ENCODE assay signal across 10 mouse cellular contexts in genomic region chr5:124026568-124026967, GRCm38 (mm10). TPM values are rescaled to one million over a fixed set of nuclear protein-coding genes. Genes with fewer than 3 reads are reported as not detected.
A peak's percentile ranks its signal among the peaks of the same experiment; 100 is the strongest.
DNase-seq lines count a peak whose midpoint lies in the region; ATAC-seq and TF ChIP-seq lines count a peak whose summit lies in the region.
"Had no signal": no experiment of that assay in that cellular context is flagged by ENCODE, and none has a peak within 500 bp of the region (broad histone marks: within the 10 kb centered on the region; RNA-seq: fewer than 3 reads in every experiment).

No protein-coding gene starts in this region.

- peaks cover 10% of the 10 kb centered on the region for H3K36me3 ChIP-seq in heart, adult 2 months (ENCODE audit: control insufficient read depth, insufficient read depth, low read length)
- no peaks in the 10 kb centered on the region for H3K36me3 ChIP-seq in lung, postnatal 0 days (ENCODE audit: insufficient read depth, low read length)
- no peaks in the 10 kb centered on the region for H3K36me3 ChIP-seq in intestine, embryonic 15.5 days
- no peaks in the 10 kb centered on the region; the same call in 1 of the 2 replicates for H3K36me3 ChIP-seq in stomach, embryonic 16.5 days (ENCODE audit: control insufficient read depth, insufficient read depth, low read length)

- TF ChIP-seq EP300 in heart, adult 2 months (IDR thresholded peaks at IDR 0.05; ENCODE audit: insufficient read depth, low read depth, low read length): no peak
- no peak for TF ChIP-seq EP300 in lung, postnatal 0 days (IDR thresholded peaks at IDR 0.05)

- peak overlapping the region; percentile 31 for H3K9ac ChIP-seq in heart, adult 2 months (ENCODE audit: low read depth, low read length)
- H3K9ac ChIP-seq in lung, postnatal 0 days (replicated peaks; ENCODE audit: low read depth): no peak overlapping the region
- H3K9ac ChIP-seq in intestine, embryonic 15.5 days: no peak overlapping the region
- H3K9ac ChIP-seq in stomach, embryonic 16.5 days (ENCODE audit: low read length): peak overlapping the region; percentile 18; the same call in 1 of the 2 replicates
- H3K9ac ChIP-seq: neural tube, embryonic 12.5 days had no signal

- no peak for TF ChIP-seq POLR2A in heart, adult 2 months (IDR thresholded peaks at IDR 0.05; ENCODE audit: insufficient read depth, low read depth, low read length)

- ATAC-seq in lung, postnatal 0 days: no peak
- ATAC-seq in intestine, embryonic 15.5 days: no peak
- no peak for ATAC-seq in stomach, embryonic 16.5 days (ENCODE audit: insufficient read depth, low FRiP score)

- no peak overlapping the region for H3K4me3 ChIP-seq in heart, adult 2 months
- no peak overlapping the region for H3K4me3 ChIP-seq in lung, postnatal 0 days (ENCODE audit: low read depth, low read length)
- H3K4me3 ChIP-seq in intestine, embryonic 15.5 days (replicated peaks): no peak overlapping the region
- H3K4me3 ChIP-seq in stomach, embryonic 16.5 days (replicated peaks; ENCODE audit: low read length): no peak overlapping the region
- H3K4me3 ChIP-seq: neural tube, embryonic 12.5 days had no signal

- H3K27me3 ChIP-seq in heart, adult 2 months (ENCODE audit: control insufficient read depth, insufficient read depth, low read length): no peaks in the 10 kb centered on the region
- H3K27me3 ChIP-seq in lung, postnatal 0 days (replicated peaks; ENCODE audit: insufficient read depth, low read length): no peaks in the 10 kb centered on the region
- no peaks in the 10 kb centered on the region for H3K27me3 ChIP-seq in intestine, embryonic 15.5 days (replicated peaks)
- no peaks in the 10 kb centered on the region for H3K27me3 ChIP-seq in stomach, embryonic 16.5 days (ENCODE audit: control insufficient read depth, insufficient read depth, low read length)
- H3K27me3 ChIP-seq: neural tube, embryonic 12.5 days had no signal

- intact Hi-C loops in heart, adult 2 months (cut with DNase I): no loop called here
- intact Hi-C loops in heart, postnatal 14 days (cut with DNase I): no loop called here
- intact Hi-C loops in gastrocnemius, postnatal 36 days (cut with DNase I): no loop called here

- H3K79me2 ChIP-seq in heart, adult 2 months (replicated peaks; ENCODE audit: control insufficient read depth, insufficient read depth, low read length): peaks cover 4% of the 10 kb centered on the region

- H3K4me2 ChIP-seq in lung, postnatal 0 days (replicated peaks; ENCODE audit: low read depth, low read length): no peak overlapping the region
- H3K4me2 ChIP-seq in intestine, embryonic 15.5 days (replicated peaks): no peak overlapping the region
- H3K4me2 ChIP-seq in stomach, embryonic 16.5 days (ENCODE audit: low read depth, low read length): no peak overlapping the region

- no peaks in the 10 kb centered on the region for H3K9me3 ChIP-seq in lung, postnatal 0 days (ENCODE audit: low read length)
- no peaks in the 10 kb centered on the region for H3K9me3 ChIP-seq in intestine, embryonic 15.5 days
- no peaks in the 10 kb centered on the region for H3K9me3 ChIP-seq in stomach, embryonic 16.5 days (replicated peaks; ENCODE audit: control insufficient read depth, low read length)
- H3K9me3 ChIP-seq: neural tube, embryonic 12.5 days had no signal

- WGBS in heart, adult 2 months: 72% methylated on average over 5 of the region's 5 CpGs
- 68% methylated on average over 5 of the region's 5 CpGs for WGBS in lung, postnatal 0 days
- 89% methylated on average over 5 of the region's 5 CpGs for WGBS in intestine, embryonic 15.5 days
- 83% methylated on average over 5 of the region's 5 CpGs for WGBS in stomach, embryonic 16.5 days

- DNase-seq in heart, adult 2 months: no peak
- no peak for DNase-seq in heart, postnatal 14 days
- DNase-seq in lung, postnatal 0 days (ENCODE audit: low spot score): peak; percentile 43
- DNase-seq in lung, postnatal 14 days: no peak
- DNase-seq in ovary, postnatal 14 days (ENCODE audit: low spot score): no peak
- no peak for DNase-seq in gastrocnemius, postnatal 36 days
- DNase-seq: lung, adult 2 months had no signal

- peaks cover 45% of the 10 kb centered on the region for H3K4me1 ChIP-seq in heart, adult 2 months (ENCODE audit: control insufficient read depth, insufficient read depth, low read length)
- H3K4me1 ChIP-seq in lung, postnatal 0 days (ENCODE audit: insufficient read depth, low read depth, low read length): peaks cover 27% of the 10 kb centered on the region; the same call in 1 of the 2 replicates
- H3K4me1 ChIP-seq in intestine, embryonic 15.5 days (replicated peaks): peaks cover 46% of the 10 kb centered on the region
- H3K4me1 ChIP-seq in stomach, embryonic 16.5 days (ENCODE audit: control insufficient read depth, insufficient read depth, low read length): peaks cover 62% of the 10 kb centered on the region

- TF ChIP-seq CTCF in heart, adult 2 months (IDR thresholded peaks at IDR 0.05): no peak
- TF ChIP-seq CTCF in lung, postnatal 0 days (IDR thresholded peaks at IDR 0.05): no peak

- peak overlapping the region; percentile 82 for H3K27ac ChIP-seq in heart, adult 2 months
- H3K27ac ChIP-seq in lung, postnatal 0 days (ENCODE audit: low read length): peak overlapping the region; percentile 69; the same call in 1 of the 2 replicates
- 0 out of 2 replicates have a peak overlapping the region, but pooled peaks have one; percentile 23 for H3K27ac ChIP-seq in intestine, embryonic 15.5 days
- no peak overlapping the region for H3K27ac ChIP-seq in stomach, embryonic 16.5 days (ENCODE audit: low read length)
- H3K27ac ChIP-seq: neural tube, embryonic 12.5 days had no signal

RNA-seq across cellular contexts. Expression of gene Vps37b, which starts 5.5 kb away (rescaled TPM):
- total RNA-seq in heart, adult 2 months (2021): 10 to 100 TPM; 16.0 to 16.7 TPM
- 22.7 and 29.4 TPM in 2 replicates for polyA plus RNA-seq in heart, adult 2 months (2012; rRNA removed)
- 10 to 100 TPM; 22.2 to 22.7 TPM for total RNA-seq in heart, postnatal 14 days (2021)
- 28.5 and 31.0 TPM in 2 replicates for polyA plus RNA-seq in lung, postnatal 0 days (2015; fragmentation: Nextera tagmentation; extraction: Ambion mirVana)
- polyA plus RNA-seq in intestine, embryonic 15.5 days (2015; fragmentation: Nextera tagmentation; extraction: Ambion mirVana): 28.2 and 28.8 TPM in 2 replicates
- polyA plus RNA-seq in stomach, embryonic 16.5 days (2015; fragmentation: Nextera tagmentation; extraction: Ambion mirVana): 39.6 and 44.4 TPM in 2 replicates
- 1 to 10 TPM; 4.7 to 4.8 TPM for total RNA-seq in gastrocnemius, postnatal 36 days (2021)

RNA-seq across cellular contexts. Expression of gene Hip1r, which starts 53.1 kb away (rescaled TPM):
- 10 to 100 TPM; 16.3 to 16.7 TPM for total RNA-seq in heart, adult 2 months (2021)
- 7.0 and 7.9 TPM in 2 replicates for polyA plus RNA-seq in heart, adult 2 months (2012; rRNA removed)
- total RNA-seq in heart, postnatal 14 days (2021): 10 to 100 TPM; 23.2 to 25.0 TPM
- 20.0 and 22.7 TPM in 2 replicates for polyA plus RNA-seq in lung, postnatal 0 days (2015; fragmentation: Nextera tagmentation; extraction: Ambion mirVana)
- 26.0 and 29.3 TPM in 2 replicates for polyA plus RNA-seq in intestine, embryonic 15.5 days (2015; fragmentation: Nextera tagmentation; extraction: Ambion mirVana)
- 31.2 and 35.2 TPM in 2 replicates for polyA plus RNA-seq in stomach, embryonic 16.5 days (2015; fragmentation: Nextera tagmentation; extraction: Ambion mirVana)
- total RNA-seq in gastrocnemius, postnatal 36 days (2021): 1 to 10 TPM; 7.2 to 8.1 TPM

Comparison
In these comparisons a context has a peak if more than half of its experiments do, and no peak if none do; other contexts are left out.
1. H3K9ac ChIP-seq: peak in heart, adult 2 months (single experiment) and stomach, embryonic 16.5 days (single experiment); none in lung, postnatal 0 days (single experiment) and intestine, embryonic 15.5 days (single experiment).